17 mouse cellular contexts compared by ENCODE assay signal in genomic region chr10:40077346-40077959, GRCm38 (mm10). TPM values are rescaled to one million over a fixed set of nuclear protein-coding genes. Genes with fewer than 3 reads are reported as not detected.
A peak's percentile ranks its signal among the peaks of the same experiment; 100 is the strongest.
DNase-seq lines count a peak whose midpoint lies in the region; ATAC-seq and TF ChIP-seq lines count a peak whose summit lies in the region.
"Had no signal": no experiment of that assay in that cellular context is flagged by ENCODE, and none has a peak within 500 bp of the region (broad histone marks: within the 10 kb centered on the region; RNA-seq: fewer than 3 reads in every experiment).

No protein-coding gene starts in this region.

- no peak for TF ChIP-seq POLR2A in bone marrow macrophage, adult 2 months (IDR thresholded peaks at IDR 0.05; ENCODE audit: borderline replicate concordance, low read depth, low read length)

- H3K4me3 ChIP-seq in kidney, embryonic 14.5 days (ENCODE audit: low read length) = no peak overlapping the region
- no peak overlapping the region for H3K4me3 ChIP-seq in bone marrow macrophage, adult 2 months (ENCODE audit: insufficient read depth, low read length)
- H3K4me3 ChIP-seq in intestine, postnatal 0 days (ENCODE audit: low read depth, low read length) = no peak overlapping the region
- H3K4me3 ChIP-seq: embryonic facial prominence, embryonic 10.5 days; forebrain, embryonic 10.5 days; heart, embryonic 15.5 days; hindbrain, embryonic 15.5 days; limb, embryonic 13.5 days; neural tube, embryonic 12.5 days had no signal

- peak; percentile 48 for DNase-seq in kidney, adult 18-20 months
- no peak for DNase-seq in thymus, postnatal 4 days
- DNase-seq in urinary bladder, postnatal 25 days (ENCODE audit: low spot score) = no peak
- no peak for DNase-seq in gastrocnemius, adult 8-10 months (ENCODE audit: low spot score in 2 of 2)
- DNase-seq: cerebellum, adult 9-10 months; gastrocnemius, postnatal 10 days had no signal

- TF ChIP-seq CTCF in bone marrow macrophage, adult 2 months (IDR thresholded peaks at IDR 0.05; ENCODE audit: low read depth, low read length) = no peak
- TF ChIP-seq CTCF in intestine, postnatal 0 days (IDR thresholded peaks at IDR 0.05; ENCODE audit: low read depth) = no peak

- no peak overlapping the region for H3K9ac ChIP-seq in kidney, embryonic 14.5 days (ENCODE audit: low read depth, low read length)
- no peak overlapping the region for H3K9ac ChIP-seq in intestine, postnatal 0 days (ENCODE audit: low read depth, low read length)
- H3K9ac ChIP-seq: heart, embryonic 15.5 days; hindbrain, embryonic 15.5 days; limb, embryonic 13.5 days; neural tube, embryonic 12.5 days had no signal

- H3K27ac ChIP-seq in kidney, embryonic 14.5 days (ENCODE audit: low read depth, low read length) = no peak overlapping the region
- H3K27ac ChIP-seq in bone marrow macrophage, adult 2 months (ENCODE audit: insufficient read depth, low read depth, low read length) = 0 out of 2 replicates have a peak overlapping the region, but pooled peaks have one; percentile 26
- H3K27ac ChIP-seq in intestine, postnatal 0 days (ENCODE audit: low read depth, low read length) = peak overlapping the region; percentile 35; the same call in 1 of the 2 replicates
- H3K27ac ChIP-seq: embryonic facial prominence, embryonic 10.5 days; forebrain, embryonic 10.5 days; heart, embryonic 15.5 days; hindbrain, embryonic 15.5 days; limb, embryonic 13.5 days; neural tube, embryonic 12.5 days had no signal

- H3K4me1 ChIP-seq in kidney, embryonic 14.5 days (ENCODE audit: control insufficient read depth, insufficient read depth, low read length) = no peaks in the 10 kb centered on the region
- peaks cover 38% of the 10 kb centered on the region for H3K4me1 ChIP-seq in bone marrow macrophage, adult 2 months (ENCODE audit: control insufficient read depth, insufficient read depth, low read length)
- H3K4me1 ChIP-seq in intestine, postnatal 0 days (replicated peaks; ENCODE audit: control insufficient read depth, insufficient read depth, low read length) = 0 out of 2 replicates have a peak, but pooled peaks cover 4% of the 10 kb centered on the region
- H3K4me1 ChIP-seq: hindbrain, embryonic 15.5 days; neural tube, embryonic 12.5 days had no signal

- ATAC-seq in kidney, embryonic 14.5 days (ENCODE audit: low FRiP score, low TSS enrichment) = no peak
- peak; percentile 95 for ATAC-seq in intestine, postnatal 0 days
- ATAC-seq in megakaryocyte progenitor cell, adult 5-6 weeks (replicated peaks; ENCODE audit: poor library complexity) = peak; percentile 90

- no peak overlapping the region for H3K4me2 ChIP-seq in kidney, embryonic 14.5 days (replicated peaks; ENCODE audit: low read depth, low read length)
- no peak overlapping the region for H3K4me2 ChIP-seq in intestine, postnatal 0 days (replicated peaks; ENCODE audit: low read depth)
- H3K4me2 ChIP-seq: heart, embryonic 15.5 days; hindbrain, embryonic 15.5 days; limb, embryonic 13.5 days; midbrain, embryonic 11.5 days; neural tube, embryonic 12.5 days had no signal

- H3K36me3 ChIP-seq in kidney, embryonic 14.5 days (ENCODE audit: control insufficient read depth, insufficient read depth, low read length) = no peaks in the 10 kb centered on the region
- H3K36me3 ChIP-seq in intestine, postnatal 0 days (ENCODE audit: control insufficient read depth, insufficient read depth) = no peaks in the 10 kb centered on the region
- H3K36me3 ChIP-seq: embryonic facial prominence, embryonic 10.5 days; forebrain, embryonic 10.5 days; heart, embryonic 15.5 days; hindbrain, embryonic 15.5 days; limb, embryonic 13.5 days; neural tube, embryonic 12.5 days had no signal

- no peaks in the 10 kb centered on the region for H3K27me3 ChIP-seq in kidney, embryonic 14.5 days (ENCODE audit: control insufficient read depth, insufficient read depth, low read length)
- H3K27me3 ChIP-seq in intestine, postnatal 0 days (replicated peaks; ENCODE audit: control insufficient read depth, insufficient read depth, low read length) = no peaks in the 10 kb centered on the region
- H3K27me3 ChIP-seq: heart, embryonic 15.5 days; hindbrain, embryonic 15.5 days; limb, embryonic 13.5 days; neural tube, embryonic 12.5 days had no signal

- no peaks in the 10 kb centered on the region for H3K9me3 ChIP-seq in kidney, embryonic 14.5 days (ENCODE audit: control insufficient read depth, low read length)
- no peaks in the 10 kb centered on the region for H3K9me3 ChIP-seq in intestine, postnatal 0 days (ENCODE audit: control insufficient read depth)
- H3K9me3 ChIP-seq: embryonic facial prominence, embryonic 10.5 days; forebrain, embryonic 10.5 days; heart, embryonic 15.5 days; hindbrain, embryonic 15.5 days; limb, embryonic 13.5 days; neural tube, embryonic 12.5 days had no signal

- 86% methylated on average over 4 of the region's 4 CpGs for WGBS in kidney, embryonic 14.5 days
- 35% methylated on average over 4 of the region's 4 CpGs for WGBS in intestine, postnatal 0 days

RNA-seq across cellular contexts. Expression of gene Mfsd4b1, which starts 52.4 kb away (rescaled TPM):
- 0.40 and 1.5 TPM in 2 replicates for polyA plus RNA-seq in kidney, embryonic 14.5 days (2014; fragmentation: Nextera tagmentation; extraction: Ambion mirVana)
- polyA plus RNA-seq in bone marrow macrophage, adult 2 months (2012; ENCODE audit: insufficient read depth, insufficient read length, missing spikeins) = not detected in 2 replicates
- 8.4 TPM in 2 replicates for polyA plus RNA-seq in intestine, postnatal 0 days (2015; fragmentation: Nextera tagmentation; extraction: Ambion mirVana)
- total RNA-seq in megakaryocyte progenitor cell, adult 5-6 weeks (2015) = 0.07 TPM in 1 of 2 replicates, not detected in the other
- not detected in 2 replicates for total RNA-seq in megakaryocyte progenitor cell, adult 5-6 weeks (2017)
- total RNA-seq in gastrocnemius, adult 8-10 months (2022) = 1 to 10 TPM; 1.8 to 2.6 (median 2.2) TPM
- polyA plus RNA-seq: forebrain, embryonic 10.5 days; midbrain, embryonic 11.5 days; neural tube, embryonic 12.5 days had no signal
